Mouse (Mus musculus) limb, embryonic 11.5 days (tissue): Measurements from ENCODE around the gene Trpm3. TPM values are rescaled to one million over a fixed set of nuclear protein-coding genes. Genes with fewer than 3 reads are reported as not detected.
A peak's percentile ranks its signal among the peaks of the same experiment; 100 is the strongest.

Source experiments
- ATAC-seq: fragments of 200-750 bp; cut with Nextera tagmentation; 2 replicates; pipeline ENCODE4 v1.8.0; 2017; ENCODE audit warnings: low read depth; ENCODE audit not compliant: insufficient number of reproducible peaks, low FRiP score, low TSS enrichment
- DNase-seq: peaks from one replicate; pipeline ENCODE4 v3.0.0-alpha.2; 2015; ENCODE audit warnings: low spot score
- H3K27ac ChIP-seq: fragments of 300-500 bp; sonication (generic); replicated peaks from 2 replicates; pipeline ENCODE4 v1.5.1; 2014; ENCODE audit warnings: low read depth, mild to moderate bottlenecking, low read length
- H3K27me3 ChIP-seq: fragments of 300-500 bp; sonication (generic); 2 replicates; pipeline ENCODE4 v1.6.1; 2014; ENCODE audit warnings: mild to moderate bottlenecking, low read length, mixed read lengths; ENCODE audit not compliant: control insufficient read depth, insufficient read depth
- H3K36me3 ChIP-seq: fragments of 300-500 bp; sonication (generic); 2 replicates; pipeline ENCODE4 v1.6.1; 2014; ENCODE audit warnings: mild to moderate bottlenecking, low read length, moderate library complexity, mixed read lengths; ENCODE audit not compliant: control insufficient read depth, insufficient read depth
- H3K4me1 ChIP-seq: fragments of 300-500 bp; sonication (generic); 2 replicates; pipeline ENCODE4 v1.6.1; 2014; ENCODE audit warnings: low read length, mixed read lengths; ENCODE audit not compliant: control insufficient read depth, insufficient read depth
- H3K4me2 ChIP-seq: fragments of 300-500 bp; sonication (generic); 2 replicates; pipeline ENCODE4 v1.6.1; 2014; ENCODE audit warnings: low read depth, mild to moderate bottlenecking, moderate library complexity; ENCODE audit not compliant: severe bottlenecking
- H3K4me3 ChIP-seq: fragments of 300-500 bp; sonication (generic); 2 replicates; pipeline ENCODE4 v1.5.1; 2014; ENCODE audit warnings: low read depth, low read length
- H3K9ac ChIP-seq: fragments of 300-500 bp; sonication (generic); 2 replicates; pipeline ENCODE4 v1.6.1; 2014; ENCODE audit warnings: mild to moderate bottlenecking, low read length
- H3K9me3 ChIP-seq: fragments of 300-500 bp; sonication (generic); 2 replicates; pipeline ENCODE4 v1.6.1; 2016; ENCODE audit warnings: low read length; ENCODE audit not compliant: control insufficient read depth
- WGBS: fragments of 180-500 bp; shearing (Covaris S2); extraction: QIAGEN DNeasy Blood & Tissue Kit; methylation state at CpG from one replicate; pipeline ENCODE4 v1.1.7; 2014; 5-methylcytosine and 5-hydroxymethylcytosine counted together
- polyA plus RNA-seq: library from polyadenylated mRNA; unstranded; fragments of >200 nt; fragmentation: Nextera tagmentation; extraction: Ambion mirVana; gene quantifications from 2 replicates; pipeline ENCODE4 v1.2.1, GENCODE M21; 2014

Trpm3 gene
- polyA plus RNA-seq, 1 experiment from 2014 or later: 1.7 TPM

DNA sequence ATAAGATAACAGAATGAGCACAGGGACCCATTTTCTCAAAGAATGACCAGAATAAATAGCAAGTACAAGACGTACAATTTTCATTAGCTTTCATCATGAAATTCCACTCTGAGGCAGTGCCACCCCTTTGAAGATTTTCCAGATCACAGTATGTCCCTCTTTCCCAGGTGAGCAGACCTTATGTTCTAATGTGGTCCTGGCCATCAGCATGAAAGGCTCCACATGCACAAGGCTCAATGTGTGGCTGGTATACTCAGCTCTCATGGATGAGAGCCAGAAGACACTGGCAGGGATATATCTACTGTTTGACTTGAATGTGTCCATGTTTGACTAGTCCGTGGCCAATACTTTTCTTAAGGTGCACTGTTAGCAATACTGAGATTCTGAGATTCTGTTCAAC, 298.4 kb downstream of the Trpm3 start:
- H3K9me3 ChIP-seq: no peaks in the 10 kb centered on the region
- no peak overlapping the region for H3K27ac ChIP-seq
- no peaks in the 10 kb centered on the region for H3K27me3 ChIP-seq
- WGBS: 87% methylated on average over 2 of the region's 2 CpGs
- ATAC-seq (no peak), DNase-seq (no peak)
- no peak overlapping the region for H3K4me3 ChIP-seq
- H3K36me3 ChIP-seq: no peaks in the 10 kb centered on the region
- no peak overlapping the region for H3K4me2 ChIP-seq
- H3K4me1 ChIP-seq: no peaks in the 10 kb centered on the region
- H3K9ac ChIP-seq: no peak overlapping the region

DNA sequence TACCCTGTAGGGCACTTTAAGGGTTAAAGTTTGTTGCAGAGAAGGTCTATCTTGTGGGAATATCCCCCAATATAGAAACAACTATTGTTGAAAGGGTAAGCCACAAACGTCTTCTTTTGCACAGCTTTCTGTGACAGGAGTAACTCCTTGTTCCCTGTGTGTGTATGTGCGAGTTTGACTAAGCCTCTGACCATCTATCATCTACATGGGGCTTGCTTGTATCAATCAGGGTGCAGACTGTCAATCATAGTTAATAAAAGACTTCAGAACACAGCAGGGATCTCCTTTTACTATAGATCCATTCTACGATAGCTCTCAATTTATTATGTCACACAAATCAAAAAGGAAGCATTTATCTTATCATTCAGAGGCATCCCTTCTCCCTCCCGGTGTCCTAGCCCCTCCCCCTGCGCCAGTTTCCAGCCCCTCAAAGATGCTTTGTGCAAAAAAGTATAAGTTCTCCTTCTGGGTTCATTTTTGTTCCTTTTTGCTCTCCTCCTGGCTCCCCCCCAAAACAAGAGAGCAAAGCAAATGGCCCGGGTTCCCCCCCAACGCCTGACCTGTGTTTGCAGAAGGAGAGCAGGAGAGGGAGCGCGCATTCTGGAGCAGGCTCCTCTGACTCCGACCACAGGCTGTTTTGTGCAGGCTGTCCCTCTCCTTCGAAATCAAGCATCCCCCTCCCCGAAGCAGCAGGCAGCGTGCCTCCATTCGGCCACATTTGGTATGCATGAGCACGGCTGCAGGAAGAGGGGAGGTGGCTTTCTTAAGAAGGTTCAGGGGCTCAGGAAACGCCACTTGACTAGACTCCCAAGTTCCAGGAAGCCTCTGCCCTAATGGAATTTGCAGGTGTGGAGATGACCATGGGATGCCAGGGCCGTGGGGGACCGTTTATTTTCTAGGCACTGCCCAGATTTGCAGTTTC, 308.8 kb downstream of the Trpm3 start:
- DNase-seq: peak; percentile 50
- 0 out of 2 replicates have a peak, but pooled peaks cover 2% of the 10 kb centered on the region for H3K4me1 ChIP-seq
- no peak overlapping the region for H3K27ac ChIP-seq
- 6% methylated on average over 18 of the region's 18 CpGs for WGBS
- peak overlapping the region; percentile 43; the same call in 1 of the 2 replicates for H3K9ac ChIP-seq
- ATAC-seq: peak; percentile 21; the same call in 1 of the 2 replicates
- peak overlapping the region; percentile 17 for H3K4me3 ChIP-seq
- peak overlapping the region; percentile 49 for H3K4me2 ChIP-seq
- no peaks in the 10 kb centered on the region for H3K9me3 ChIP-seq
- no peaks in the 10 kb centered on the region for H3K36me3 ChIP-seq
- H3K27me3 ChIP-seq: no peaks in the 10 kb centered on the region

- Histone ChIP-seq H3K36me3 (no peaks in the 10 kb centered on the region), H3K4me1 (0 out of 2 replicates have a peak, but pooled peaks cover 2% of the 10 kb centered on the region), H3K27ac (no peak overlapping the region), H3K4me3 (peak overlapping the region; percentile 17), H3K9me3 (no peaks in the 10 kb centered on the region), H3K9ac (no peak overlapping the region), H3K27me3 (no peaks in the 10 kb centered on the region), H3K4me2 (peak overlapping the region; percentile 49)
- DNase-seq (no peak), ATAC-seq (0 out of 2 replicates have a peak, but pooled peaks have one; percentile 17)
- 32% methylated on average over 20 of the region's 20 CpGs for WGBS
These were observed 309.8 kb downstream of the Trpm3 start for GRCm38 (mm10) chr19:22448340-22449288.

DNA sequence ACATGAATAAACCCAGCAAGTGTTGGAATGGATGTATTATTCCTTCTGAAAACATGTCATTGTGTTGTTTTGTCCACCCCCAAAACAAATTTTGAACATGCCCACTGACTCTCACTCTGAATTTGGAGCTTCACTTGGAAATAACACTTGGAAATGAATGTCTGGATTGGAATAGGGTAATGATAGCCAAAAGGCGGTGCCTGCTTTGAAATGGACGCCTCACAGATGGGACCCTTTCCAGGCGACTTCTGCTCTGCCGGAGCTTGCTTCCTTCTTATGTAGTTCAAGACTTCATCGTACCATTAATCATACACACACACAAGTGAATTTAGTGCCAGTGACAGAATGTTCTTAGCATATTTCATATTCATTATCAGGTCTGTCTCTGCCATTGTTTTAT, 312.4 kb downstream of the Trpm3 start:
- no peaks in the 10 kb centered on the region for H3K9me3 ChIP-seq
- H3K36me3 ChIP-seq: no peaks in the 10 kb centered on the region
- H3K4me1 ChIP-seq: 0 out of 2 replicates have a peak, but pooled peaks cover 2% of the 10 kb centered on the region
- no peak overlapping the region for H3K9ac ChIP-seq
- H3K4me2 ChIP-seq: no peak overlapping the region
- DNase-seq (no peak), ATAC-seq (no peak)
- H3K4me3 ChIP-seq: no peak overlapping the region
- H3K27ac ChIP-seq: no peak overlapping the region
- H3K27me3 ChIP-seq: no peaks in the 10 kb centered on the region
- WGBS: 85% methylated on average over 5 of the region's 5 CpGs

DNA sequence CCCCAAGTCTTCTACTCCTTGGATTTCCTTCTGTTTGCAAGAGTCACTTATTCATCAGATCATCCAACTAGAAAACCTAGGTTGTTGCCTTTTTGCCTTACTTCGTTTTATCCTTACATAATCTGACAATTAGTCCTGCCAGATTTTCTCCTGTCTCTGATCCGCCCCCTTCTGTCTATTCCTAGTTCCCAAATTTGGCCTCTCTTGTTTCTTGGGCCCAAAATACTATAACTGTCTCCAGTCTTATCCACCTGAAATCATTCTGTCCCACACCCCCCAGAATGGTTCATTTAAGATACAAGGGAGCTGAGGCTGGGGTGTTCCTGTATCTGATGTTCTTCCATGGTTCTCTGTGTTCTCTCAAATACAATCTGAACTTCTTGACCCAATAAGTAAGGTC, 318.1 kb downstream of the Trpm3 start:
- DNase-seq: no peak
- Histone ChIP-seq H3K9ac (no peak overlapping the region), H3K4me1 (no peaks in the 10 kb centered on the region), H3K9me3 (no peaks in the 10 kb centered on the region), H3K27me3 (no peaks in the 10 kb centered on the region), H3K27ac (no peak overlapping the region), H3K4me2 (no peak overlapping the region), H3K36me3 (no peaks in the 10 kb centered on the region), H3K4me3 (no peak overlapping the region)
- ATAC-seq: no peak
- 82% methylated on average over 2 of the region's 2 CpGs for WGBS

DNA sequence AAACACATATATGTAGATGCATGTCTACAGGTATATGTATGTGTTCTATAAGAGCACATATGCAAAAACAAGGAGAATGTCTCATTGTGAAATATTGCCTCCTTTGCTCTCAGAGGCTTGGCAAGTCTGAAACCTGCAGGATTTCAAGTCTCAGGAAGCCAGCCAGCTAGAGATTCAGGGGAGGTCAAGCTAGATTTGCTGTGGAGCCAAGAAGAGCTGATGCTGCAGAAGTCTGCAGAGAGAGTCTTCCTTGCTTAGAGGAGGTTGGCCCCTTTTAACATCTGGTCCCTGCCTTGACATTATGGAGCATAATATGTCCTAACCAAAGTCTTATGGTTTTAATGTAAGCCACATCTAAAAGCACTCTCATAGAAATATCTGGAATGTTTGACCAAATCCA, 323.2 kb downstream of the Trpm3 start:
- H3K4me3 ChIP-seq: no peak overlapping the region
- H3K9ac ChIP-seq: no peak overlapping the region
- no peaks in the 10 kb centered on the region for H3K27me3 ChIP-seq
- H3K4me2 ChIP-seq: no peak overlapping the region
- no peak for DNase-seq
- H3K27ac ChIP-seq: no peak overlapping the region
- ATAC-seq: no peak
- no peaks in the 10 kb centered on the region for H3K36me3 ChIP-seq
- H3K9me3 ChIP-seq: no peaks in the 10 kb centered on the region
- no peaks in the 10 kb centered on the region for H3K4me1 ChIP-seq

GRCm38 (mm10) chr19:22463506-22463905, 324.7 kb downstream of the Trpm3 start:
- H3K27me3 ChIP-seq: no peaks in the 10 kb centered on the region
- DNase-seq (no peak), ATAC-seq (no peak)
- no peaks in the 10 kb centered on the region for H3K36me3 ChIP-seq
- H3K9me3 ChIP-seq: no peaks in the 10 kb centered on the region
- 50% methylated on average over 3 of the region's 3 CpGs for WGBS
- no peak overlapping the region for H3K4me3 ChIP-seq
- H3K27ac ChIP-seq: no peak overlapping the region
- H3K4me1 ChIP-seq: no peaks in the 10 kb centered on the region
- H3K4me2 ChIP-seq: no peak overlapping the region
- H3K9ac ChIP-seq: no peak overlapping the region

GRCm38 (mm10) chr19:22469608-22470007, 330.8 kb downstream of the Trpm3 start:
- no peak overlapping the region for H3K4me2 ChIP-seq

More at GRCm38 (mm10) chr19:22469608-22470007, 330.8 kb downstream of the Trpm3 start:
- no peak overlapping the region for H3K27ac ChIP-seq
- H3K9me3 ChIP-seq: no peaks in the 10 kb centered on the region
- H3K4me1 ChIP-seq: no peaks in the 10 kb centered on the region
- DNase-seq (no peak), ATAC-seq (no peak)
- WGBS: 84% methylated on average over 4 of the region's 4 CpGs
- H3K27me3 ChIP-seq: no peaks in the 10 kb centered on the region
- no peak overlapping the region for H3K4me3 ChIP-seq
- no peak overlapping the region for H3K9ac ChIP-seq
- H3K36me3 ChIP-seq: no peaks in the 10 kb centered on the region
